Mouse (Mus musculus): ENCODE data around the gene Sidt1. TPM values are rescaled to one million over a fixed set of nuclear protein-coding genes. Genes with fewer than 3 reads are reported as not detected.
A peak's percentile ranks its signal among the peaks of the same experiment; 100 is the strongest.

Gene Sidt1
- polyA plus RNA-seq, 1 experiment from 2014 or later: 0.20 TPM

DNA sequence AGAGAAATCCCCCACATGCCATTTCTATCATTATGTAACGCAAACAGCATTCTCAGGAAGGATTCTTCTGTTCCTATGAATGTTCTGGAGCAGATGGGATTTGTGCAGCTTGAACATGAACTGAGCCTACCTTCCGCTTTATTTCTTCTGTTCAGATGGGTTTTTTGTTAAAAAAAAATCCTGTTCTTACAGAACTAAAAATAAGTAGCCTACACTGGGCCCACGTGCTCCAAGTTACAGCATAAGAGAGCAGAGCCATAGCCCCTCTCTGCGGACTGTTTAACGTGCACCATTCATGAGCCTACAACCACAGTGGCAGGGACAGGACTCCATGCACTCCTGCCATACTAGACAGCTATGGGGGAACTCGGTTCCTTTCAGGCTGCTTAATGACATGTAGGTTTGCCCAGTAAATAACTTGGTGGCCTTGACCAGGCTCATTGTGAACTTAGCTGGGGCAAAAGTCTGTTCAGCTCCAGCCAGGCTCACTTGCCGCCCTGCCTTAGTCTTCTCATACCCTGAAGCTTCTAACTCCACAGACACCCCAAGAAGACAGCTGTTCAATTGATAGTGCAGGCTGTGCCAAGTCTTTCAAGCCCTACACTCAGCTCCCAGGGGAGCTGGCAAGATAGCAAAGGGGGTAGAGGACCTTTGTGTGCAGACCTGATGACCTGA lies 64.3 kb downstream of the Sidt1 start:
- H3K27me3 ChIP-seq: no peaks in the 10 kb centered on the region
- H3K27ac ChIP-seq: no peak overlapping the region
- H3K9me3 ChIP-seq: no peaks in the 10 kb centered on the region
- H3K4me2 ChIP-seq: no peak overlapping the region
- ATAC-seq (ENCODE audit: borderline replicate concordance, extremely low read depth, low FRiP score, low TSS enrichment): no peak
- H3K4me3 ChIP-seq: no peak overlapping the region
- no peaks in the 10 kb centered on the region for H3K36me3 ChIP-seq
- H3K9ac ChIP-seq: no peak overlapping the region
- 86% methylated on average over 7 of the region's 7 CpGs for WGBS
- peaks cover 15% of the 10 kb centered on the region for H3K4me1 ChIP-seq

GRCm38 (mm10) chr16:44265562-44265961 lies 67.4 kb downstream of the Sidt1 start:
- WGBS: 83% methylated on average over 6 of the region's 6 CpGs
- Histone ChIP-seq H3K9ac (no peak overlapping the region), H3K4me1 (0 out of 2 replicates have a peak, but pooled peaks cover 5% of the 10 kb centered on the region), H3K9me3 (no peaks in the 10 kb centered on the region), H3K27me3 (no peaks in the 10 kb centered on the region), H3K27ac (no peak overlapping the region), H3K4me3 (no peak overlapping the region), H3K4me2 (no peak overlapping the region), H3K36me3 (no peaks in the 10 kb centered on the region)
- no peak for ATAC-seq (ENCODE audit: borderline replicate concordance, extremely low read depth, low FRiP score, low TSS enrichment)

- no peak for ATAC-seq (ENCODE audit: borderline replicate concordance, extremely low read depth, low FRiP score, low TSS enrichment)
These were observed 68.1 kb downstream of the Sidt1 start for GRCm38 (mm10) chr16:44264916-44265315.

GRCm38 (mm10) chr16:44257476-44257875 lies 75.5 kb downstream of the Sidt1 start:
- 82% methylated on average over 3 of the region's 3 CpGs for WGBS
- no peak for ATAC-seq (ENCODE audit: borderline replicate concordance, extremely low read depth, low FRiP score, low TSS enrichment)

More at GRCm38 (mm10) chr16:44264916-44265315, 68.1 kb downstream of the Sidt1 start:
- Histone ChIP-seq H3K4me1 (0 out of 2 replicates have a peak, but pooled peaks cover 4% of the 10 kb centered on the region), H3K27me3 (no peaks in the 10 kb centered on the region), H3K9ac (no peak overlapping the region), H3K9me3 (no peaks in the 10 kb centered on the region), H3K36me3 (no peaks in the 10 kb centered on the region), H3K4me3 (no peak overlapping the region), H3K4me2 (no peak overlapping the region), H3K27ac (no peak overlapping the region)
- WGBS: 69% methylated on average over 2 of the region's 2 CpGs

GRCm38 (mm10) chr16:44254698-44255097 lies 78.3 kb downstream of the Sidt1 start:
- Histone ChIP-seq H3K9me3 (no peaks in the 10 kb centered on the region), H3K36me3 (no peaks in the 10 kb centered on the region), H3K4me1 (peaks cover 7% of the 10 kb centered on the region; the same call in 1 of the 2 replicates), H3K9ac (no peak overlapping the region), H3K27ac (peak overlapping the region; percentile 53; the same call in 1 of the 2 replicates), H3K4me2 (no peak overlapping the region), H3K27me3 (no peaks in the 10 kb centered on the region), H3K4me3 (no peak overlapping the region)
- peak; percentile 96 for ATAC-seq (ENCODE audit: borderline replicate concordance, extremely low read depth, low FRiP score, low TSS enrichment)
- 43% methylated on average over 7 of the region's 7 CpGs for WGBS

More at GRCm38 (mm10) chr16:44257476-44257875, 75.5 kb downstream of the Sidt1 start:
- Histone ChIP-seq H3K9ac (no peak overlapping the region), H3K4me3 (no peak overlapping the region), H3K4me1 (peaks cover 7% of the 10 kb centered on the region; the same call in 1 of the 2 replicates), H3K27me3 (no peaks in the 10 kb centered on the region), H3K27ac (no peak overlapping the region), H3K9me3 (no peaks in the 10 kb centered on the region), H3K36me3 (no peaks in the 10 kb centered on the region), H3K4me2 (no peak overlapping the region)

GRCm38 (mm10) chr16:44253797-44254634 lies 79.0 kb downstream of the Sidt1 start:
- Histone ChIP-seq H3K9ac (no peak overlapping the region), H3K27me3 (no peaks in the 10 kb centered on the region), H3K9me3 (no peaks in the 10 kb centered on the region), H3K4me2 (no peak overlapping the region), H3K4me1 (peaks cover 7% of the 10 kb centered on the region; the same call in 1 of the 2 replicates), H3K36me3 (no peaks in the 10 kb centered on the region), H3K27ac (peak overlapping the region; percentile 29), H3K4me3 (no peak overlapping the region)
- peak; percentile 36; the same call in 1 of the 2 replicates for ATAC-seq (ENCODE audit: borderline replicate concordance, extremely low read depth, low FRiP score, low TSS enrichment)
- 56% methylated on average over 7 of the region's 7 CpGs for WGBS

- Histone ChIP-seq H3K36me3 (no peaks in the 10 kb centered on the region), H3K27me3 (no peaks in the 10 kb centered on the region), H3K4me2 (no peak overlapping the region), H3K4me1 (peaks cover 7% of the 10 kb centered on the region; the same call in 1 of the 2 replicates), H3K9me3 (no peaks in the 10 kb centered on the region), H3K9ac (no peak overlapping the region), H3K27ac (no peak overlapping the region), H3K4me3 (no peak overlapping the region)
- no peak for ATAC-seq (ENCODE audit: borderline replicate concordance, extremely low read depth, low FRiP score, low TSS enrichment)
- WGBS: 80% methylated on average over 3 of the region's 3 CpGs
These were observed 80.3 kb downstream of the Sidt1 start for GRCm38 (mm10) chr16:44252735-44253134.

- Histone ChIP-seq H3K4me2 (no peak overlapping the region), H3K4me1 (peaks cover 3% of the 10 kb centered on the region; the same call in 1 of the 2 replicates), H3K9me3 (no peaks in the 10 kb centered on the region), H3K36me3 (no peaks in the 10 kb centered on the region), H3K27ac (no peak overlapping the region), H3K9ac (no peak overlapping the region), H3K4me3 (no peak overlapping the region), H3K27me3 (no peaks in the 10 kb centered on the region)
- WGBS: 78% methylated on average over 10 of the region's 10 CpGs
- ATAC-seq (ENCODE audit: borderline replicate concordance, extremely low read depth, low FRiP score, low TSS enrichment): no peak
These were observed 83.0 kb downstream of the Sidt1 start for GRCm38 (mm10) chr16:44249985-44250384.

GRCm38 (mm10) chr16:44243323-44243722 lies 89.7 kb downstream of the Sidt1 start:
- Histone ChIP-seq H3K36me3 (no peaks in the 10 kb centered on the region), H3K27me3 (no peaks in the 10 kb centered on the region), H3K4me1 (no peaks in the 10 kb centered on the region), H3K9me3 (no peaks in the 10 kb centered on the region), H3K4me3 (no peak overlapping the region), H3K9ac (no peak overlapping the region), H3K4me2 (no peak overlapping the region), H3K27ac (no peak overlapping the region)
- no peak for ATAC-seq (ENCODE audit: borderline replicate concordance, extremely low read depth, low FRiP score, low TSS enrichment)
- 59% methylated on average over 7 of the region's 7 CpGs for WGBS

GRCm38 (mm10) chr16:44242633-44243032 lies 90.4 kb downstream of the Sidt1 start:
- H3K9ac ChIP-seq: no peak overlapping the region

GRCm38 (mm10) chr16:44240406-44240805 lies 92.6 kb downstream of the Sidt1 start:
- Histone ChIP-seq H3K9me3 (no peaks in the 10 kb centered on the region), H3K4me2 (no peak overlapping the region), H3K4me3 (no peak overlapping the region), H3K9ac (no peak overlapping the region), H3K27ac (no peak overlapping the region), H3K27me3 (no peaks in the 10 kb centered on the region), H3K4me1 (no peaks in the 10 kb centered on the region), H3K36me3 (no peaks in the 10 kb centered on the region)
- WGBS: 61% methylated on average over 8 of the region's 8 CpGs
- ATAC-seq (ENCODE audit: borderline replicate concordance, extremely low read depth, low FRiP score, low TSS enrichment): no peak

More at GRCm38 (mm10) chr16:44242633-44243032, 90.4 kb downstream of the Sidt1 start:
- Histone ChIP-seq H3K4me3 (no peak overlapping the region), H3K4me1 (no peaks in the 10 kb centered on the region), H3K27me3 (no peaks in the 10 kb centered on the region), H3K27ac (no peak overlapping the region), H3K4me2 (no peak overlapping the region), H3K36me3 (no peaks in the 10 kb centered on the region), H3K9me3 (no peaks in the 10 kb centered on the region)
- ATAC-seq (ENCODE audit: borderline replicate concordance, extremely low read depth, low FRiP score, low TSS enrichment): 0 out of 2 replicates have a peak, but pooled peaks have one; percentile 63
- WGBS: 0% methylated on average over 1 of the region's 1 CpGs

- H3K9ac ChIP-seq: no peak overlapping the region
- no peaks in the 10 kb centered on the region for H3K9me3 ChIP-seq
- no peaks in the 10 kb centered on the region for H3K36me3 ChIP-seq
- no peak overlapping the region for H3K4me3 ChIP-seq
- no peaks in the 10 kb centered on the region for H3K4me1 ChIP-seq
- no peak for ATAC-seq (ENCODE audit: borderline replicate concordance, extremely low read depth, low FRiP score, low TSS enrichment)
- no peaks in the 10 kb centered on the region for H3K27me3 ChIP-seq
- 30% methylated on average over 10 of the region's 10 CpGs for WGBS
- no peak overlapping the region for H3K4me2 ChIP-seq
- H3K27ac ChIP-seq: no peak overlapping the region
These were observed 94.1 kb downstream of the Sidt1 start for GRCm38 (mm10) chr16:44238835-44239263.
